Mouse (Mus musculus) liver (tissue): ENCODE data around the gene Nrn1.
A peak's percentile ranks its signal among the peaks of the same experiment; 100 is the strongest.

ENCODE experiments used
- DNase-seq: peaks from one replicate; pipeline ENCODE4 v3.0.0-alpha.2; 2020; ENCODE audit warnings: mixed read lengths

Nrn1 gene

DNA sequence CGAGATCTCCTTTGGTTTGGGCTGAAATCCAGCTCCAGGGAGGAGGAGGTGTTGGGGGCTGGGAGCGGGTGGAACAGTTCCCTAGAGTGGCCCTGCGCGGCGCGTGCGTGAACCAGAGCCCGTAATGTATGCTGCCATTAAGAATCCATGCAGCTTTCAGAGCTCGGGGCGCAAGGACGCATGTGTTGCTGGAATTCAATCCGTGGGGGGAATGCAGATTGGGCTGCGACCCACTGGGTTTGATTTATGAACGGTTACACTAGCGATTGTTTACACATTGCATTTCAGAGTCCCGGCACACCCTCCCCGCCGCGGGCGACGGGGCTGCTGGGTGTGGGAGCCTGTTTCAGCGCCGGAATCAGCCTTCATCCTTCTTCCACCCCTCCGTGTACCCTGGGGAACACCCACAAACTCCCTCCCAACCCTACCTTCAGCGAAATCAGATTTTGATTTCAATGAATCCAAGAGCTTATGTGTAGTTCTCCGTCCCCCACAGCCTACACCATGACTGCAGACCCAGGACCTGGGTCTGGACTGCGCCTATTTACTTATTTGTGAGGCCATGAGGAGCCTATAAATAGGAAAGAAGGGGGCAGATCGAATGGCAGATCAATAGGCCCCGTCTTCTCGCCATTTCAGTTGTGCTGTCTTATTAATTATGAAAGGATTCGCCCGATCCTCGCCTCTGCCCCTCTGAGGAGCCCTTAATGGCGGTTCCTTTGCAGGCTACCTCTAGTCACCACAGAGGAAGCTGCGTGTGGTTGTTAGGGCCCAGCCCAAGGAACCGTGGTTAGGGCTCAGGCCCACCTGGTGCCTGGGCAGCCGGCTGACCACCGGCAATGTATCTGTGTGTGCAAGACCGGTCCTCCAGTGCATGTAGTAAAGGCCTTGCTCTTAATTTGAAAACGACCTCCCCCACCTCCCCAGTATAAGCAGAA, 10.1 kb downstream of the Nrn1 start:
- peak; percentile 9 for DNase-seq

DNA sequence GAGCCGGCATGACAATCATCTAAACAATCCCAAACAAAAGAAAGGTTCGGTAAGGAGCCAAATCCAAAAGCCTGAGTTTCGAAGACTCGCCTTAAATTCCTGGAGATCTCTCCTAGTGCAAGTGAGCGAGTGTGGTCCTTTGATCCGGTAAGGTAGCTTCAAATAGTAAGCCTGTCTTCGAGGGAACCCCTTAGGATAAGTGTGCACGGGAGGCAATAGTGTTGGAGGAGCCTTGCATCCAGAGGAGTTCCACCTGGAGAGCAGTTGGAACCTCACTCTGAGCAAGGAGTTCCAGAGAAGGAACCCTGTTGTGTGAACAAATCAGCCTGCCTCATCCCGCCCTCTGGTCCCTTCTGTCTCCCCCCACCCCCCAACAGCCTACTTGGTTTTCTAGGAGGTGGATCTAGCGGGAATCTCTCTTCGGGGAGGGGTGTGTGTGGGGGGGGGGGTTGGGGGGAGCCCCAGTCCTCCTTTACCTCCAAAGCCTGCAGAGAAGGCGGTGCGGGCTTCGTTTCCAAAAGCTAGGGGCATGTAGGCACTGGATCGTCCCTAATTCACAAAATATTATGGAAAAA, 11.1 kb downstream of the Nrn1 start:
- DNase-seq, result no peak

GRCm38 (mm10) chr13:36722309-36722708, 12.6 kb downstream of the Nrn1 start:
- no peak for DNase-seq

DNA sequence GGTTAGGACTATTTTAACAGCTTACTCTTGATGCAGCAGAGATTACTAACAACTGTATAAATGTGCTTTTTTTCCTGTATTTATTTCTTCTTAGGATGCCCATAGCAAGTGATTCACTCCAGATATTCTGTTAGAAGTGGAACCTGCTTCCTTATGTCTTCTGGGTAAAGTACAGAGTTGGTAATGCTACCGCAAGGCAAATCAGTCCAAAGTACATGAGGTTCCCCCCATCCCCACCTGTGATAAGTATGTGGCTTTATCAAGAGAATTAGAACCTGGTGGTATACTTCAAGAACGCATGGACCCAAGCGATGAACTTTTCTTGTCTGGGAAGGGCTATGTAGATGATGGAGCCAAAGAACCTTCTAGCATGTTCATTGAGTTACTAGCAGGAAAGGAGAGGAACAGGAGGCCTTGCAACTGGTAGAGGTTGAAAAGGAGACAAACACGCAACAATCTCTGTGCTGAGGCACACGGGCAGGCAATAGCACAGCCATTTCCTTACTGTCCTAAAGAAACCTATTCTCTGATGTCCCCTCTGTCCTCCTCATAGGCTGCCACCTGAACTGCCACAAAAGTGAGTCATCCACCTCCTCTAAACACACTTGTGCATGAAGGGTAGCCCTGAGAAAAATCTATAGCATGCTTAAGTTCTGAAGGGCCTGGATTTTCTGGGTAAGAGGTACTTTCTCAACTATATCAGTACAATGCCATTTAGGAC, 14.5 kb downstream of the Nrn1 start:
- no peak for DNase-seq

DNA sequence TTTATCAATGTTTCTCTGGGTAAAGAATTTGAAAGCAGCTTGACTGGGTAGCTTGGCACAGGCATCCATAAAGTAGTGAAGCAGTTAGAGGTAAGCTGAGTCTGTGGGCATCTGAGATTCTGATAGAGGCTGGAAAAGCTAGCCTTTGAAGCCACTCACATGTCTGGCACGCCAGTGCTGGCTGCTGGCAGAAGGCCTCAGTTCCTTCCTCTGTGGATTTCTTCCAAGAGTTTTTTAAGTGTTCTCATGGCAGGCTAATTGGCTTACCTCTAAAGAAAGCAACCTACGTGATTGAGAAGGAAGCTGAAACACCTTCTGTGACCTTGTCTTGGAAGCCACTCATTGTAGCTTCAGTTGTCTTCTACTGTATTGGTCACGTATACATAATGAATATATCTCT, 17.6 kb downstream of the Nrn1 start:
- no peak for DNase-seq

DNA sequence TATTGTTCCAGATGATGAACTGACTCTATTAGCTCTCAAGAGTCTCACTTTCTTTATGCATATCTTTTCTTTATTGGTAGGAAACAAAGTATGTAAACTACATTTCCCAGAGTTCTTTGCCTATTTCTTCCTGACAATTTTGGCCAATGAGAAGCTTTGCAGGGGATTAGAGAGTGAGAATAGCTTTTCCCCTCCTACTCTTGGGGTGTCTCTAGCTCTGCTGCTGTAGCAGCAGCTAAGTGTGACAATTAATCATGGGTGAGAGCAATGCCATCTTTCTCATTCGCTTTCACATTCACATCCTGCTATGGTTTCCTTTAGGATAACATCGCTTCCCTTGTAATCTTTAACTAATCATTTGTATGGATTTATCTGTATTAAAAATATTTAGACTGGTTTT, 18.2 kb downstream of the Nrn1 start:
- DNase-seq, result no peak

DNA sequence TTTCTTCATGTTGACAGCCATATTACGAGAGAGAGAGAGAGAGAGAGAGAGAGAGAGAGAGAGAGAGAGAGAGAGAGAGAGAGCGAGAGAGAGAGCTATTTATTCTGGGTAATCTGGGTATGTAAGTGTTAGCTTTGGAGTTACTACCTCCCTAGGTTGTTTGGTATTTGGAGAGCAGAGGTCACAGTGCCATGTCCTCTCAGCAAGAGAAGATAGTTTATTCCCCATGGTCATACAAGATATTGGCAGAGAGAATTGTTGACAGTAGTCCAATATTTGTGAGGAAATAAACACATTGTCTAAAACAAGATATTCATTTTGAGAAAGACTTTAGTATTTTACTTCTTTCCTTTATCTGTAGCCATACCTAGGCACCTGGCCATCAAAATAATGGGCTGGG, 20.8 kb downstream of the Nrn1 start:
- no peak for DNase-seq

GRCm38 (mm10) chr13:36707088-36707690, 27.7 kb downstream of the Nrn1 start:
- no peak for DNase-seq

DNA sequence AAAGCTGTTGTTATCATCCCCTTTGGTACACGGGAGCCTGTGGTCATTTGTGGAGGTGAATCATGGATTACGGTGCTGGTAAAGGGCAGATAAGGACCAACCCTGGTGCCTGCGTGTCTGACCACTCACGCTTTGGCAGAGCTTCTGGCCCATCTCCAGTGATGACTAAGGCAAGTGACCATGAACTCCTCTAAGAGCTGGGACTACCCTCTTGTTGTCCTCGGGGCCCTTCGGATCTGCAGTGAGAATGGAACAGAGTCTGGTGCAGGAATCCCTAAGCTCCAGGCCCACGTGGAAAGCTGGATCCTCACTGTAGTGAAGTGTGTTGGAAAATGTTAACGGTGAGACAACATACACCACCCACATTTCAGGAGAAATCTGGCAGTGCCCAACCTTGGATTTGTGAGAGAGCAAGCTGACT, 38.6 kb downstream of the Nrn1 start:
- DNase-seq, result no peak

DNA sequence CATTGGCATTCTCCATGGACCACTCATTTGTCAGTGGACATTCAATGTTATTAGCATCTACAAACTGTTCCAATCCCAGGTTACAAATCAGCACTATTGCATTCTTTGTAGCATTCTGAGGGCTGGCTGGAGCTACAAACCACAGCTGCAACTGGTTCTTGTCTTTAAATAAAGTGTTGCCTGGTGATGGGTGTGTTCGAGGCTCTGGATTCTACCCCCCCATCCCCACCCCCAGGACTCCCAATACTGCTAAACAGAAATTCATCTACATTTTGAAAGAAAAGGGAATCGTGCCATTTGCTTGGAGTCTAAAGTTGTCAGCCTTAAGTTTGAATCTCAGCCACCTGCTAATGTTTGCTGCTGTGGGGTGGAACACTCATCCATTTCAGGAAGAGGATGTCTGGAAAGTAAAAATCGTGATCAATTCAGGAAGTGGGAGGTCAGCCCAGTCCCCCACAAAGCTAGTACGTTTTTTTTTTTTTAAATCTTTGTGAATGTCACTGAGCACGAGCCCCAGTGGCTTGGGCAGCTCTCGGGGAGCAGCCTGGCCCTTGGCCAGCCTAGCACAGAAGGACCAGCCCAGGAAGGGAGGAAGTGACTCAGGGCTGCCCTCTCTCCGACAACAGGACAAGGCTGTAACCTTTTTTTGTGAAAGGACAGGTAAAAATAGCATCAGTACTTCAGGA, 39.3 kb downstream of the Nrn1 start:
- DNase-seq, result no peak

- no peak for DNase-seq
Observed at GRCm38 (mm10) chr13:36683581-36683980, 51.4 kb downstream of the Nrn1 start.

GRCm38 (mm10) chr13:36680690-36681355, 54.1 kb downstream of the Nrn1 start:
- no peak for DNase-seq

DNA sequence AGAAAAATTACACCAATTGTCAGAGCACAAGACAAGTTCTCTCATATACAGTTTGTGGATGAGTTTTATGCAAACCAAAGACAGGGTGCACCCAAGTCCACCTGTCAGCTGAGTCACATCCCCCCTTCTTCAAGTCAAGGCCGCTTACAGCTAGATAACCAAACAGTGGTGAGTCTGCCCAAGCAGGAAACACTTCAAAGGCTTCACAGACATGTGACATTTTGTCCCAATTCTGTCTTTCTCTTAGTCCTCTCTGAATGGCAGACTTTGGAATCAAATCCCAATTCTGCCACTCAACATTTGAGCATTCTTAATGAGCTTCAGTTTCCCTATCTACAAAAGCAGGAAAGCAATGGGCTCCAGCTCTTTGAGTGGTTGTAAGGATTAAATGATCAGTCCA, 55.6 kb downstream of the Nrn1 start:
- no peak for DNase-seq
